Mouse (Mus musculus): Measurements from ENCODE around the gene Klk6. TPM values are rescaled to one million over a fixed set of nuclear protein-coding genes. Genes with fewer than 3 reads are reported as not detected.

Klk6 gene
- polyA plus RNA-seq, 1 experiment: not detected

GRCm38 (mm10) chr7:43854642-43855380, 30.5 kb downstream of the Klk6 start:
- Histone ChIP-seq H3K4me1 (ENCODE audit: control insufficient read depth, insufficient read depth, low read length) (no peaks in the 10 kb centered on the region), H3K27ac (ENCODE audit: insufficient read depth, low read depth, low read length) (no peak overlapping the region)

GRCm38 (mm10) chr7:43855709-43856108, 31.4 kb downstream of the Klk6 start:
- Histone ChIP-seq H3K4me1 (ENCODE audit: control insufficient read depth, insufficient read depth, low read length) (no peaks in the 10 kb centered on the region), H3K4me3 (ENCODE audit: insufficient read depth, low read length) (no peak overlapping the region), H3K27ac (ENCODE audit: insufficient read depth, low read depth, low read length) (no peak overlapping the region)
- no peak for TF ChIP-seq POLR2A (IDR thresholded peaks at IDR 0.05; ENCODE audit: borderline replicate concordance, low read depth, low read length)
- no peak for TF ChIP-seq CTCF (IDR thresholded peaks at IDR 0.05; ENCODE audit: low read depth, low read length)

More at GRCm38 (mm10) chr7:43854642-43855380, 30.5 kb downstream of the Klk6 start:
- H3K4me3 ChIP-seq (ENCODE audit: insufficient read depth, low read length): no peak overlapping the region
- TF ChIP-seq POLR2A (IDR thresholded peaks at IDR 0.05; ENCODE audit: borderline replicate concordance, low read depth, low read length) (no peak), CTCF (IDR thresholded peaks at IDR 0.05; ENCODE audit: low read depth, low read length) (no peak)

GRCm38 (mm10) chr7:43856307-43856706, 32.0 kb downstream of the Klk6 start:
- H3K4me1 ChIP-seq (ENCODE audit: control insufficient read depth, insufficient read depth, low read length): no peaks in the 10 kb centered on the region
- no peak overlapping the region for H3K4me3 ChIP-seq (ENCODE audit: insufficient read depth, low read length)
- H3K27ac ChIP-seq (ENCODE audit: insufficient read depth, low read depth, low read length): no peak overlapping the region
- TF ChIP-seq CTCF (IDR thresholded peaks at IDR 0.05; ENCODE audit: low read depth, low read length) (no peak), POLR2A (IDR thresholded peaks at IDR 0.05; ENCODE audit: borderline replicate concordance, low read depth, low read length) (no peak)

GRCm38 (mm10) chr7:43857501-43857900, 33.2 kb downstream of the Klk6 start:
- H3K27ac ChIP-seq (ENCODE audit: insufficient read depth, low read depth, low read length): no peak overlapping the region
- no peak for TF ChIP-seq CTCF (IDR thresholded peaks at IDR 0.05; ENCODE audit: low read depth, low read length)
- TF ChIP-seq POLR2A (IDR thresholded peaks at IDR 0.05; ENCODE audit: borderline replicate concordance, low read depth, low read length): no peak
- no peak overlapping the region for H3K4me3 ChIP-seq (ENCODE audit: insufficient read depth, low read length)
- no peaks in the 10 kb centered on the region for H3K4me1 ChIP-seq (ENCODE audit: control insufficient read depth, insufficient read depth, low read length)

- TF ChIP-seq CTCF (IDR thresholded peaks at IDR 0.05; ENCODE audit: low read depth, low read length) (no peak), POLR2A (IDR thresholded peaks at IDR 0.05; ENCODE audit: borderline replicate concordance, low read depth, low read length) (no peak)
- H3K27ac ChIP-seq (ENCODE audit: insufficient read depth, low read depth, low read length): no peak overlapping the region
- H3K4me3 ChIP-seq (ENCODE audit: insufficient read depth, low read length): no peak overlapping the region
- H3K4me1 ChIP-seq (ENCODE audit: control insufficient read depth, insufficient read depth, low read length): no peaks in the 10 kb centered on the region
These were observed 36.1 kb downstream of the Klk6 start for GRCm38 (mm10) chr7:43860411-43860810.

GRCm38 (mm10) chr7:43873237-43873636, 48.9 kb downstream of the Klk6 start:
- no peak overlapping the region for H3K4me3 ChIP-seq (ENCODE audit: insufficient read depth, low read length)
- H3K4me1 ChIP-seq (ENCODE audit: control insufficient read depth, insufficient read depth, low read length): no peaks in the 10 kb centered on the region
- H3K27ac ChIP-seq (ENCODE audit: insufficient read depth, low read depth, low read length): no peak overlapping the region
- TF ChIP-seq CTCF (IDR thresholded peaks at IDR 0.05; ENCODE audit: low read depth, low read length) (peak; percentile 89), POLR2A (IDR thresholded peaks at IDR 0.05; ENCODE audit: borderline replicate concordance, low read depth, low read length) (no peak)

GRCm38 (mm10) chr7:43873674-43874073, 49.4 kb downstream of the Klk6 start:
- no peak overlapping the region for H3K4me3 ChIP-seq (ENCODE audit: insufficient read depth, low read length)
- no peak overlapping the region for H3K27ac ChIP-seq (ENCODE audit: insufficient read depth, low read depth, low read length)
- no peaks in the 10 kb centered on the region for H3K4me1 ChIP-seq (ENCODE audit: control insufficient read depth, insufficient read depth, low read length)
- no peak for TF ChIP-seq CTCF (IDR thresholded peaks at IDR 0.05; ENCODE audit: low read depth, low read length)
- TF ChIP-seq POLR2A (IDR thresholded peaks at IDR 0.05; ENCODE audit: borderline replicate concordance, low read depth, low read length): no peak

GRCm38 (mm10) chr7:43874868-43875375, 50.6 kb downstream of the Klk6 start:
- Histone ChIP-seq H3K4me1 (ENCODE audit: control insufficient read depth, insufficient read depth, low read length) (no peaks in the 10 kb centered on the region), H3K4me3 (ENCODE audit: insufficient read depth, low read length) (no peak overlapping the region), H3K27ac (ENCODE audit: insufficient read depth, low read depth, low read length) (no peak overlapping the region)
- TF ChIP-seq CTCF (IDR thresholded peaks at IDR 0.05; ENCODE audit: low read depth, low read length) (no peak), POLR2A (IDR thresholded peaks at IDR 0.05; ENCODE audit: borderline replicate concordance, low read depth, low read length) (no peak)

GRCm38 (mm10) chr7:43876444-43876843, 52.1 kb downstream of the Klk6 start:
- TF ChIP-seq POLR2A (IDR thresholded peaks at IDR 0.05; ENCODE audit: borderline replicate concordance, low read depth, low read length) (no peak), CTCF (IDR thresholded peaks at IDR 0.05; ENCODE audit: low read depth, low read length) (no peak)
- Histone ChIP-seq H3K4me1 (ENCODE audit: control insufficient read depth, insufficient read depth, low read length) (no peaks in the 10 kb centered on the region), H3K4me3 (ENCODE audit: insufficient read depth, low read length) (no peak overlapping the region), H3K27ac (ENCODE audit: insufficient read depth, low read depth, low read length) (no peak overlapping the region)

GRCm38 (mm10) chr7:43878281-43878680, 54.0 kb downstream of the Klk6 start:
- TF ChIP-seq CTCF (IDR thresholded peaks at IDR 0.05; ENCODE audit: low read depth, low read length) (no peak), POLR2A (IDR thresholded peaks at IDR 0.05; ENCODE audit: borderline replicate concordance, low read depth, low read length) (no peak)
- Histone ChIP-seq H3K4me3 (ENCODE audit: insufficient read depth, low read length) (no peak overlapping the region), H3K4me1 (ENCODE audit: control insufficient read depth, insufficient read depth, low read length) (0 out of 2 replicates have a peak, but pooled peaks cover 2% of the 10 kb centered on the region), H3K27ac (ENCODE audit: insufficient read depth, low read depth, low read length) (no peak overlapping the region)

Measured in bone marrow macrophage, adult 2 months (primary cell).